ENCODE assay signal across 7 mouse cellular contexts in genomic region chr9:22225581-22226388, GRCm38 (mm10). TPM values are rescaled to one million over a fixed set of nuclear protein-coding genes. Genes with fewer than 3 reads are reported as not detected.
DNase-seq lines count a peak whose midpoint lies in the region; ATAC-seq lines count a peak whose summit lies in the region.

TSS of gene Zfp809 (plus strand) at chr9:22225714.

- H3K4me1 ChIP-seq in embryonic facial prominence, embryonic 11.5 days (ENCODE audit: control insufficient read depth, insufficient read depth, low read length) = no peaks in the 10 kb centered on the region
- 0 out of 2 replicates have a peak, but pooled peaks cover 3% of the 10 kb centered on the region for H3K4me1 ChIP-seq in limb, embryonic 10.5 days
- peaks cover 5% of the 10 kb centered on the region for H3K4me1 ChIP-seq in midbrain, embryonic 13.5 days (replicated peaks)

- no peaks in the 10 kb centered on the region for H3K9me3 ChIP-seq in embryonic facial prominence, embryonic 11.5 days (replicated peaks; ENCODE audit: control insufficient read depth, low read length)
- H3K9me3 ChIP-seq in limb, embryonic 10.5 days (replicated peaks) = no peaks in the 10 kb centered on the region
- no peaks in the 10 kb centered on the region for H3K9me3 ChIP-seq in midbrain, embryonic 13.5 days

- H3K27ac ChIP-seq in embryonic facial prominence, embryonic 11.5 days (replicated peaks; ENCODE audit: low read depth, low read length) = peak within 1 kb of the TSS; percentile 72; the same call in 1 of the 2 replicates
- peak within 1 kb of the TSS; percentile 95 for H3K27ac ChIP-seq in limb, embryonic 10.5 days
- H3K27ac ChIP-seq in midbrain, embryonic 13.5 days = peak within 1 kb of the TSS; percentile 72

- ATAC-seq in embryonic facial prominence, embryonic 11.5 days (replicated peaks; ENCODE audit: insufficient number of reproducible peaks, low FRiP score, low TSS enrichment, low read depth) = peak; percentile 98
- peak; percentile 96 for ATAC-seq in granulocyte monocyte progenitor cell, adult 5-6 weeks (replicated peaks; ENCODE audit: poor library complexity, severe bottlenecking)
- ATAC-seq in midbrain, embryonic 13.5 days = peak; percentile 99

- peak within 1 kb of the TSS; percentile 84 for H3K9ac ChIP-seq in embryonic facial prominence, embryonic 11.5 days (replicated peaks; ENCODE audit: low read length)
- peak within 1 kb of the TSS; percentile 59 for H3K9ac ChIP-seq in midbrain, embryonic 13.5 days (replicated peaks)

- peak within 1 kb of the TSS; percentile 55 for H3K4me2 ChIP-seq in embryonic facial prominence, embryonic 11.5 days (ENCODE audit: low read depth, low read length)
- peak within 1 kb of the TSS; percentile 66 for H3K4me2 ChIP-seq in midbrain, embryonic 13.5 days (replicated peaks)

- no peaks in the 10 kb centered on the region for H3K27me3 ChIP-seq in embryonic facial prominence, embryonic 11.5 days (ENCODE audit: control insufficient read depth, insufficient read depth, low read length)
- no peaks in the 10 kb centered on the region for H3K27me3 ChIP-seq in limb, embryonic 10.5 days (ENCODE audit: low read depth, poor library complexity, severe bottlenecking)
- H3K27me3 ChIP-seq in midbrain, embryonic 13.5 days = no peaks in the 10 kb centered on the region

- DNase-seq in adrenal gland, postnatal 14 days = peak; percentile 99
- DNase-seq in embryonic facial prominence, embryonic 11.5 days (ENCODE audit: low spot score) = peak; percentile 97
- peak; percentile 99 for DNase-seq in kidney, adult 11 months
- peak; percentile 92 for DNase-seq in limb, embryonic 10.5 days (ENCODE audit: low spot score)
- DNase-seq in spleen, adult 12 weeks (ENCODE audit: low spot score) = peak; percentile 98

- WGBS in embryonic facial prominence, embryonic 11.5 days = under 1% methylated on average over 35 of the region's 35 CpGs
- WGBS in limb, embryonic 10.5 days = 1% methylated on average over 35 of the region's 35 CpGs
- 1% methylated on average over 35 of the region's 35 CpGs for WGBS in midbrain, embryonic 13.5 days

- no peaks in the 10 kb centered on the region for H3K36me3 ChIP-seq in embryonic facial prominence, embryonic 11.5 days (replicated peaks; ENCODE audit: control insufficient read depth, insufficient read depth, low read depth, low read length)
- H3K36me3 ChIP-seq in limb, embryonic 10.5 days = peaks cover 3% of the 10 kb centered on the region; the same call in 1 of the 2 replicates
- H3K36me3 ChIP-seq in midbrain, embryonic 13.5 days = no peaks in the 10 kb centered on the region

- H3K4me3 ChIP-seq in embryonic facial prominence, embryonic 11.5 days (ENCODE audit: low read depth, low read length) = peak within 1 kb of the TSS; percentile 70
- peak within 1 kb of the TSS; percentile 86 for H3K4me3 ChIP-seq in limb, embryonic 10.5 days
- peak within 1 kb of the TSS; percentile 54 for H3K4me3 ChIP-seq in midbrain, embryonic 13.5 days (replicated peaks)

RNA-seq across cellular contexts. Expression of gene Zfp809, which starts in this region (rescaled TPM):
- 33.5 and 39.9 TPM in 2 replicates for total RNA-seq in adrenal gland, postnatal 14 days (2021)
- 9.6 and 11.4 TPM in 2 replicates for polyA plus RNA-seq in embryonic facial prominence, embryonic 11.5 days (2014; fragmentation: Nextera tagmentation; extraction: Ambion mirVana)
- 50.6 and 54.9 TPM in 2 replicates for total RNA-seq in granulocyte monocyte progenitor cell, adult 5-6 weeks (2014; fragmentation: Nextera tagmentation)
- 20.4 and 27.2 TPM in 2 replicates for total RNA-seq in granulocyte monocyte progenitor cell, adult 5-6 weeks (2017)
- polyA plus RNA-seq in limb, embryonic 10.5 days (2016; fragmentation: Nextera tagmentation; extraction: Ambion mirVana) = 10.3 and 12.7 TPM in 2 replicates
- 10.1 and 13.4 TPM in 2 replicates for polyA plus RNA-seq in midbrain, embryonic 13.5 days (2015; fragmentation: Nextera tagmentation; extraction: Ambion mirVana)

Comparison
In these comparisons a context has a peak if more than half of its experiments do, and no peak if none do; other contexts are left out.
1. Peak in every context shown above with its lines: DNase-seq, ATAC-seq, H3K4me3 ChIP-seq and H3K27ac ChIP-seq.